10 mouse cellular contexts compared by ENCODE assay signal in genomic region chr12:9581011-9581410, GRCm38 (mm10). TPM values are rescaled to one million over a fixed set of nuclear protein-coding genes. Genes with fewer than 3 reads are reported as not detected.
DNase-seq lines count a peak whose midpoint lies in the region; ATAC-seq and TF ChIP-seq lines count a peak whose summit lies in the region.
"Had no signal": no experiment of that assay in that cellular context is flagged by ENCODE, and none has a peak within 500 bp of the region (broad histone marks: within the 10 kb centered on the region; RNA-seq: fewer than 3 reads in every experiment).

No protein-coding gene starts in this region.

- H3K27ac ChIP-seq in forebrain, embryonic 12.5 days: no peak overlapping the region
- no peak overlapping the region for H3K27ac ChIP-seq in forebrain, postnatal 0 days (ENCODE audit: low read depth, low read length)
- H3K27ac ChIP-seq in heart, embryonic 13.5 days (replicated peaks): no peak overlapping the region
- no peak overlapping the region for H3K27ac ChIP-seq in liver, embryonic 16.5 days (ENCODE audit: low read length)

- under 1% methylated on average over 29 of the region's 30 CpGs for WGBS in forebrain, embryonic 12.5 days
- under 1% methylated on average over 30 of the region's 30 CpGs for WGBS in forebrain, postnatal 0 days
- 3% methylated on average over 30 of the region's 30 CpGs for WGBS in heart, embryonic 13.5 days
- 2% methylated on average over 30 of the region's 30 CpGs for whole genome bisulfite sequencing in liver, embryonic 16.5 days (ENCODE audit: insufficient replicate concordance)

- H3K79me2 ChIP-seq in C2C12 (ENCODE audit: control insufficient read depth, insufficient read depth): no peaks in the 10 kb centered on the region

- ATAC-seq in forebrain, embryonic 12.5 days (ENCODE audit: low FRiP score): no peak
- ATAC-seq in forebrain, postnatal 0 days: no peak
- no peak for ATAC-seq in heart, embryonic 13.5 days (ENCODE audit: extremely low read depth, insufficient number of reproducible peaks, low FRiP score, low TSS enrichment)
- no peak for ATAC-seq in liver, embryonic 16.5 days (ENCODE audit: low read depth)

- H3K4me1 ChIP-seq in forebrain, embryonic 12.5 days: peaks cover 12% of the 10 kb centered on the region
- H3K4me1 ChIP-seq in forebrain, postnatal 0 days (ENCODE audit: insufficient read depth): no peaks in the 10 kb centered on the region
- peaks cover 41% of the 10 kb centered on the region for H3K4me1 ChIP-seq in heart, embryonic 13.5 days
- H3K4me1 ChIP-seq in liver, embryonic 16.5 days (ENCODE audit: control insufficient read depth, low read depth, low read length): no peaks in the 10 kb centered on the region

- H3ac ChIP-seq in C2C12 (ENCODE audit: control insufficient read depth, insufficient read length, low read depth): peak overlapping the region; percentile 67

- H3K27me3 ChIP-seq in forebrain, embryonic 12.5 days: peaks cover 87% of the 10 kb centered on the region
- peaks cover 67% of the 10 kb centered on the region for H3K27me3 ChIP-seq in forebrain, postnatal 0 days (ENCODE audit: insufficient read depth, low read length)
- H3K27me3 ChIP-seq in C2C12 (ENCODE audit: control insufficient read depth, insufficient read depth, insufficient read length): no peaks in the 10 kb centered on the region
- H3K27me3 ChIP-seq in heart, embryonic 13.5 days (replicated peaks): peaks cover 84% of the 10 kb centered on the region
- peaks cover 70% of the 10 kb centered on the region for H3K27me3 ChIP-seq in liver, embryonic 16.5 days (ENCODE audit: control insufficient read depth, insufficient read depth, low read depth, low read length)

- peak overlapping the region; percentile 26; the same call in 1 of the 2 replicates for H3K4me2 ChIP-seq in forebrain, embryonic 12.5 days
- no peak overlapping the region for H3K4me2 ChIP-seq in forebrain, postnatal 0 days (ENCODE audit: low read depth)
- H3K4me2 ChIP-seq in heart, embryonic 13.5 days: peak overlapping the region; percentile 86
- 0 out of 2 replicates have a peak overlapping the region, but pooled peaks have one; percentile 3 for H3K4me2 ChIP-seq in liver, embryonic 16.5 days (ENCODE audit: low read depth, low read length)

- no peaks in the 10 kb centered on the region for H3K9me3 ChIP-seq in forebrain, embryonic 12.5 days
- H3K9me3 ChIP-seq in forebrain, postnatal 0 days (ENCODE audit: low read length): no peaks in the 10 kb centered on the region
- no peaks in the 10 kb centered on the region for H3K9me3 ChIP-seq in heart, embryonic 13.5 days
- H3K9me3 ChIP-seq in liver, embryonic 16.5 days (replicated peaks; ENCODE audit: control insufficient read depth, low read length): no peaks in the 10 kb centered on the region

- peak overlapping the region; percentile 5; the same call in 1 of the 2 replicates for H3K4me3 ChIP-seq in forebrain, embryonic 12.5 days (replicated peaks)
- no peak overlapping the region for H3K4me3 ChIP-seq in forebrain, postnatal 0 days (ENCODE audit: low read depth, low read length)
- H3K4me3 ChIP-seq in C2C12 (ENCODE audit: insufficient read depth, poor library complexity, severe bottlenecking): no peak overlapping the region
- H3K4me3 ChIP-seq in heart, embryonic 13.5 days: peak overlapping the region; percentile 64
- H3K4me3 ChIP-seq in liver, embryonic 16.5 days (ENCODE audit: low read depth, low read length): no peak overlapping the region
- H3K4me3 ChIP-seq: erythroblast, embryonic 14.5 days had no signal

- H3K79me3 ChIP-seq in C2C12 (ENCODE audit: low read depth): no peaks in the 10 kb centered on the region

- DNase-seq in forebrain, postnatal 0 days: no peak
- DNase-seq in spleen, postnatal 36 days (ENCODE audit: low spot score in 2 of 2): no peak
- no peak for DNase-seq in left cerebral cortex, adult 8-10 months (ENCODE audit: low spot score in 2 of 2)
- DNase-seq in layer of hippocampus, adult 9-11 months: no peak
- DNase-seq: adrenal gland, postnatal 25 days had no signal

- H3K36me3 ChIP-seq in forebrain, embryonic 12.5 days (replicated peaks): no peaks in the 10 kb centered on the region
- no peaks in the 10 kb centered on the region for H3K36me3 ChIP-seq in forebrain, postnatal 0 days (ENCODE audit: insufficient read depth)
- no peaks in the 10 kb centered on the region for H3K36me3 ChIP-seq in C2C12 (ENCODE audit: control insufficient read depth, insufficient read depth)
- H3K36me3 ChIP-seq in heart, embryonic 13.5 days: no peaks in the 10 kb centered on the region
- H3K36me3 ChIP-seq in liver, embryonic 16.5 days (ENCODE audit: control insufficient read depth, insufficient read depth): no peaks in the 10 kb centered on the region

- no peak for TF ChIP-seq CTCF in forebrain, postnatal 0 days (IDR thresholded peaks at IDR 0.05; ENCODE audit: low read depth)
- no peak for TF ChIP-seq CTCF in C2C12 (IDR thresholded peaks at IDR 0.05; ENCODE audit: control insufficient read depth, insufficient read depth, insufficient read length)

- no peak overlapping the region for H3K9ac ChIP-seq in forebrain, embryonic 12.5 days
- no peak overlapping the region for H3K9ac ChIP-seq in forebrain, postnatal 0 days
- peak overlapping the region; percentile 68 for H3K9ac ChIP-seq in heart, embryonic 13.5 days
- H3K9ac ChIP-seq in liver, embryonic 16.5 days (ENCODE audit: low read depth, low read length): no peak overlapping the region

TF ChIP-seq in C2C12, 6 proteins besides CTCF, POLR2A, EP300 and RAD21:
- TF ChIP-seq MYOD1 (IDR thresholded peaks at IDR 0.05; ENCODE audit: control insufficient read depth, insufficient read length, low read depth) (no peak), FOSL1 (IDR thresholded peaks at IDR 0.05; ENCODE audit: insufficient read depth, low read length, poor library complexity, severe bottlenecking) (no peak), USF1 (IDR thresholded peaks at IDR 0.05; ENCODE audit: low read depth) (no peak), CEBPB (IDR thresholded peaks at IDR 0.05; ENCODE audit: low read depth) (no peak), MYOG (IDR thresholded peaks at IDR 0.05; ENCODE audit: control insufficient read depth, extremely low read depth, insufficient read length) (no peak)

RNA-seq across cellular contexts. Expression of gene Osr1, which starts 11.1 kb away (rescaled TPM):
- polyA plus RNA-seq in forebrain, embryonic 12.5 days (2016; fragmentation: Nextera tagmentation; extraction: Ambion mirVana): 6.5 and 9.0 TPM in 2 replicates
- 4.2 and 8.4 TPM in 2 replicates for total RNA-seq in forebrain, postnatal 0 days (2014; rRNA removed)
- 5.6 and 7.4 TPM in 2 replicates for polyA plus RNA-seq in forebrain, postnatal 0 days (2015; fragmentation: Nextera tagmentation; extraction: Ambion mirVana)
- 2.2 TPM for polyA plus RNA-seq in C2C12 (2012; fragmentation: generic; extraction: Trizol)
- 13.7 and 20.2 TPM in 2 replicates for polyA plus RNA-seq in heart, embryonic 13.5 days (2015; fragmentation: Nextera tagmentation; extraction: Ambion mirVana)
- 0.32 and 0.76 TPM in 2 replicates for polyA plus RNA-seq in liver, embryonic 16.5 days (2015; fragmentation: Nextera tagmentation; extraction: Ambion mirVana)
- 1 to 10 TPM; 3.4 to 5.1 (median 3.5) TPM for total RNA-seq in left cerebral cortex, adult 8-10 months (2022)
- polyA plus RNA-seq: erythroblast, embryonic 14.5 days had no signal

Comparison
In these comparisons a context has a peak if more than half of its experiments do, and no peak if none do; other contexts are left out.
1. H3K4me3 ChIP-seq: peak in forebrain, embryonic 12.5 days (single experiment) and heart, embryonic 13.5 days (single experiment); none in forebrain, postnatal 0 days (single experiment), C2C12 (single experiment) and liver, embryonic 16.5 days (single experiment).